Mouse (Mus musculus): ENCODE results near the gene Fbxl18. TPM values are rescaled to one million over a fixed set of nuclear protein-coding genes. Genes with fewer than 3 reads are reported as not detected.
A peak's percentile ranks its signal among the peaks of the same experiment; 100 is the strongest.

Fbxl18 gene
- total RNA-seq, 4 experiments from 2014 or later: 3.7 to 5.2 (median 4.7) TPM

DNA sequence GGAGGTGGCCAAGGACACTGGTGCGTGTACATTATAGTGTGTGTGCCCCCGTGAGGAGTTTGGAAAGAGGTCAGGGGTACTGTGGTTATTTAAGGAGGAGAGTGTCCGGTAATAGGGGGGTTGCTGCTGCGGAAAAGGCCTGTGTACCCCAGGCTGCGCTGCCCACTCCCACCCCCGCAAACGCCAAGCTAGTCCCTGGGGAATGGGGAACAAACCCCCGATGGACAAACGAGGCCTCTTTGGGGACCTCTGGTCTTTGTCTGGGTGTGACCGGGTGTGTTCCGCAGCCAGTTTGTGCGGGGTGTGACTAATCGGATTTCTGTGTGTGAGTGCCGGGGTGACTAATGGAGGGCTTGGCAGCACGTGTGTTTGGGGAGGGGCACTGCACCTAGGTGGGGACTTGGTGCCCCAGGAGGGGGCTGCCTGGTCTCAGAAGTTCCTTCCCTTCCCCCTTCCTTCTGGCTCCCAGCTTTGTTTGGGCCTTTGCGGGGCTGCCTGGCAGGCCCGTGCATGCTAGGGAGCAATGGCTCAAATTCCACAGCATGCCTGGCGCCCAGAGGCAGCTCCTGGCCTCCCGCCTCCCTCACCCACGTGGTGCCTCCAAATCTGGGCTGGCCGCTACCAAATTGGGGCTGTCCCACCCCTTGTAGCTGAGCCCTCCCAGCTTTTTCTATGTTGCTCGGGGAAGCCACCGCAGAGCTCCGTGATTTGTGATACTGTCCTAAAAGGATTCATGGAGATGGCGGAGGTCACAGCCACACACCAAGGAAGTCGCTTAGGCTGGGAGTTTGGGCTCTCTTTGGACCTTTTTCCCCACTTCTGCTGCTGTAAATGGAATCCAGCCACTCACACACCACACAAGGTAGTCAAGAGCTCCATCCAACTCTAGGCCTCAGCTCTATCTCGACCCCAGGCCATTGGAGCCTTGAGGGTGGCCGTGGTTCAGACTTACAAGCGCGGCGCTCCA is 71.8 kb downstream of the Fbxl18 start:
- peak; percentile 86 for DNase-seq (ENCODE audit: low spot score)

DNA sequence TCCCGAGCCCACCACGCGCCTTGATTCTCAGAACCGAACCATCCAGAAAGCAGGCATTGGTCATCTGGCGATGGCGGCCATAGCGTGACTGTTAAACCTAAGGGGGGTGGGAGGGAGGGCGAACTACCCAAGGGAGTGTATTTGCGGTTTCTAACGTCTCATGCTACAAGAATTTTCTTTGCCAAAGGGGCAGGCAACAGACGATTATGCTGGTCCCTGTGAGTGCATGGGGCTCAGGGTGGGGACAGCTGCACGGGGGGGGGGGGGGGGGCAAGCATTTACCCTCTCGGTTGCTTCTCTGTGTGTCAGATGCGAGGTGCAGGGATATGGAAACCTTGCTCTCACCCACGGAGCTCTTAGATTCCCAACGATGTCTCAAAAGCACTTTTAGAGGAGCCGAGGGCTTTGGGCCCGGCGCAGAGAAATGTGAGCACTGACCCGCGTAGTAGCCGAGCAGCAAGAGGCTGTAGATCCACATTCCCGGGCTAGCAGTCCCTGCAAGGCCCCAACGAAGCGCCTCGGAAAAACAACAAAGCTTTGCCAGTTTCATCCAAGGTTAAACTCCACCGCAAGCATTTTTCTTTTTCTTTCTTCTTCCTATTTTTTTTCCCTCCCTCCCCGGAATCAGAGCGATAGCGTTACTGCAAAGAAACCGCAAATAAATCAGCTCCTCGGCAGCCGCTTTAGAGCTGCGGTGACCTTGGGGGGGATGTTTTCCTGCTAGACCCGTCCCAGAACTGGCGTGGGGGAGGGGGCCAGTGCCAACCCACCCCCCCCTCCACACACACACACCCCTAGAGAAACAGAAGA is 72.7 kb downstream of the Fbxl18 start:
- DNase-seq (ENCODE audit: low spot score): peak; percentile 53

DNA sequence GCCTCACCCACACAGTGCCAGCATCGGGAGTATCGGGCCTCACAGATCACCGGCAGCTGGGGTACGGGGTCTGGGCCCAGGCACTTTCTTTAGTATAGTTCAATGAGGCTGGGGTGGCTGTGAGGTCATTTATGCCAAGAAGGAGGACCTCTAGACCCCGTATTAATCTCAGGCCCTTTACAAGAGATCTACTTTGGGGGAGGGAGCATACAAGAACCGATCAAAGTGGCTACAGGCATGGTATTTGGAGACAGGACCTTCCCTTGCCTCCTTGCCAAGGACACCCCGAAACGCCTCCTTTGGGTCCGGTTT is 73.3 kb downstream of the Fbxl18 start:
- no peak for DNase-seq (ENCODE audit: low spot score)

DNA sequence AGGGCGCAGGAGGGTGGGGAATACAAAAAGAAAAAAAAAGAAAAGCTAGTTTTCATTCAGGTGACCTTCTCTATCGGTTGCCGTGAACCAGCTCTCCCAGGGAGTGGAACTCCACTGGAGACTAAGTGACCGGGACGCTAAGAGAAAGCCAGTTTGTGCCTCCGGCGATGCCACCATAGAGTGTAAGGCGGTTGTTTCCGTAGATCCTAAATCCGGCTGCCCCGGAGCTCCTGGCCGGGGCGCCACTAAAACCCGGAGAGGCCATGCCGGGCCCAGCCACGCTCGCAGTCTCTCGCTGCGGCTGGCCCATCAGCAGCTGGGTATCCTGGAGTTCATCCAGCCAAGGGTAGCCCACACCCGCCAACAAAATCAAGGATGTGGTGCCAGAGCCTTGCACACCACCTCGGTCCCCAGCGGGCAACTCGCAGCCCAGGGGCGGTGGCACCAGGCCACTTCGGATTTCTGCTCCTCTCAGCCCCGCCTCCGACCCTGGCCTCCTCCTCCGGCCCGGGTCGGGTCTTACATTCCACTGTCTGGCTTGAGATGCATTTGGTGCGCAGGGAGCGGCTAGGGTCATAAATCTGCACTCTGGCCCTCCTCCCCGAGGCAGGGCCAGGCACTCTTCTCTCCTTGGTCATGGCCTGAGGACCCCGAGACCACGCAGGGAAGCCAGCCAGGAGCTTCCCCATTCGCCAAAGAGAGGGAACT is 73.8 kb downstream of the Fbxl18 start:
- peak; percentile 89 for DNase-seq (ENCODE audit: low spot score)

DNA sequence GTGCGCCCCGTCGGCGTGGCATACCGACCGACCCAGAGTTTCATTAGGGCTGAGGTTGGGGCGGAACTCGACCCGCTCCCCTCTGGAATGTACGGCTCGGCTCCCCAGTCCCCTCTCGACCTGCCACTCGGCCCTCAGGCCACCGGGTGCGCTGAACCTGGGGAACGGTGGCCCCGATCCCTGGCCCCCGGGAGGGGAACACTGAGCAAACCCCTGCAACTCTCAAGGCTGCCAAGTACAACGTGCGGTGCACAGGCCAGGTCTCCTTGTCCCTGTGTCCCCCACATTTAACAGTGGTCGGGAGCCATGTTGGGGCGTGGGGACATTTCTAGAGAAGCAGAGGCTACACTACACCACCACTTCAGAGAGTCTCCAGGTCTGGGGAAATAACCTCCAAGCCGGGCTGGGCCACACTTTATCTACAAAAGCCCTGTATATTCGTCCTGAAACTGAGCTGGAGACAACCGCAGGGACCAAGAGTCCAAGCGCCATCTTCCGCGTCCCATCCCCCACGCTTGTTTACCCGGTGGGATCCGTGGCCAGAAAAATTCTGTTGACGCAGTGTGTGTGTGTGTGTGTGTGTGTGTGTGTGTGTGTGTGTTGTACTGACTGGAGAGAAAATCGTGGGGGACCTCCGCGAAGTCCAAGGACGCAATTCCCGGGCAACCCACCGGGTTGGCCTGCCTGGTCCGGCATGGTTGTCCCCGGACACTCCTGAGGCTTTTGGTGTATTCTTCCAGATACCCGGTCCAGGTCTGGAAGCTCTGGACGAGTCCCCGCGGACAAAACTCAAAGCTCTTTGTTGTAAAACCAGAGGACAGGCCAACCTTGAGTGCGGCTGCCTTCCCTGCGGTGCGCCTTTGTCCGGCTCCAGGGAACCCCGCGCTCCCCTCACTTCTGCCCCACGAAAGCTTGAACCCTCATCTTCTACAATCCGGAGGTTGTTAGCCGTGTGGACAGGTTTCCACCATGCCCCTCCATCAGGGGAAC is 74.7 kb downstream of the Fbxl18 start:
- peak; percentile 72 for DNase-seq (ENCODE audit: low spot score)

DNA sequence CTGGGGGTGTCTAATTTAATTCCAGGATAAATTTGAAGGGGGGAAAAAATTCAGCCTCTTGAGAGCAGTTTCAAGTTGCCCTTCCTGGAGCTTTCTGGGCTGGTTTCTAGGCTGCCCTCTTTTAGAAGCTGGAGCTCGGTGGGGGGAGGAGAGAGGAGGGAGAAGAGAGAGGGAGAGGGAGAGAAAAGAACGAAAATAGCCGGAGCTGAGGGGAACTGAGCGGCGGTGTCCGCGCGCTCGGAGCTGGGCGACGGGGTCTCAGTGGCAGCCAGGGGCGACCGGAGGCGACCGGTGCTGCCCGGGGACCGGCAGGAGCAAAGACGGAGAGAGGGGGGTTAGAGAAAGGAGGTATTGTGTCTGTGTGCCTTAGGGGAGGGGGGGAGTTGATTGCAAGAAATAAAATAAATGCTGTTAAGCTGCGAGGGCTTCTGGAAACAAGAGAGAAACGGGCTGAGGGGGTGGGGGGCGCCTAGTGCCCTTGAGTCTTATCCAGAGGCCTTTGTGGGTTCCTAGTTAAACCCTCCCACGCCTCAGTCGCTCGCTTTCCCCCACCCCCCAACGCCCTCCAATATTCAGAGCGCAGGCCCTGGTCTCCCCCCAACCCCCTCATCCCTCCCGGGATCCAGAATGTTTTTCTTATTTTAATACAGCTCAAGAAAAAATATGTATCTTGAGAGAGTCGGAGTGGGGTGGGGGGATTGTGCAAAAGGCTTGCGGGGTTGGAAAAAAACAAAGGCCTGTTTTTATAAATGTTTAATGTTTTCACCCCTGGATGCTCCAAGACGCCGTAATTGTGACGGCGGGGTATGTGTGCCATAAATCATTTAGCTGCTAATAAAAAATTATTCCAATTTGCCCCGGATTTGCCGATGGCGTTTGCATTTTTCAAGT is 75.6 kb downstream of the Fbxl18 start:
- peak; percentile 68 for DNase-seq (ENCODE audit: low spot score)

DNA sequence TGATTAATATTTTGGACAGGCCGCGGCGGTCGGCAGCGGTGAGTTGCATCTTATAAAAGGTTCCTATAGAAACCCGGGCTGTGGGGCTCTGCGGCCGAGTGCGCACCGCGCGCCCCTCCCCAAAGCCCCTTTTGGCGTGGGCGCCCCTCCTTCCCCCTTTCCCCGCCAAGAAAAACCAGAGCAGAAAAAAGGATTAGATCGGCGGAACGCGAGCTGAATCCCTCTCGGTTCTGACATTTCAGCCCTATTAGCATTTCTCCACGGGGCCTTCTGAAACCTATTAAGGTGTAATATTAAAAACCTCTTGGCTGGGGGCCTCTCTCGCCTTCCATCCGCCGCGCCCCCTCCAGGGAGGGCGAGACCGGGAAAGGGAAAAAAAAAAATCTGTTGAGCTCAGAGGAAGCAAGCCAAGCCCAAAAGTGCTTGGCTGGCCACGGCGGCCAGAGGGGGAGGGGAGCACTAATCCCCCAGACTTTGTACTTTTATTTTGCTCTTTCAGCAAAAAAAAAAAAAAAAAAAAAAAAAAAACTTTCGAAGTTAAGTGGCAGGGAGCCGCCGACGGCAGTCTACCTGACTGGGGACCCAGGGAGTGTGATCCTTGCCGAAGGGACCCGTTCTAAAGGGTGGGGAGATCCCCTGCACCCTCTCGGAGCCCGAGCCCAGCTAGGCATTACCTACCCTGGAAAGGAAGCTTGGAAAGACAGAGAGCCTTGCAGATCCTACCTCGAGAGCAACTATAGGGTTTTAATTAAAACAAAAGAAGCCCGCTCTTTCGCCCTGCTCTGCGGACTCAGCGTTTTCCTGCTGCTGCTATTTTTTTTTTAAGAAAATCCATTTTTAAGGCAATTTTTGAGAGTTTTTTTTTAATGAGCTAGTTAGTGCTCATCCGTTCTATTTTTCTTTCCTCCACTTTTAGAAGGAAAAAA is 76.5 kb downstream of the Fbxl18 start:
- DNase-seq (ENCODE audit: low spot score): peak; percentile 81

DNA sequence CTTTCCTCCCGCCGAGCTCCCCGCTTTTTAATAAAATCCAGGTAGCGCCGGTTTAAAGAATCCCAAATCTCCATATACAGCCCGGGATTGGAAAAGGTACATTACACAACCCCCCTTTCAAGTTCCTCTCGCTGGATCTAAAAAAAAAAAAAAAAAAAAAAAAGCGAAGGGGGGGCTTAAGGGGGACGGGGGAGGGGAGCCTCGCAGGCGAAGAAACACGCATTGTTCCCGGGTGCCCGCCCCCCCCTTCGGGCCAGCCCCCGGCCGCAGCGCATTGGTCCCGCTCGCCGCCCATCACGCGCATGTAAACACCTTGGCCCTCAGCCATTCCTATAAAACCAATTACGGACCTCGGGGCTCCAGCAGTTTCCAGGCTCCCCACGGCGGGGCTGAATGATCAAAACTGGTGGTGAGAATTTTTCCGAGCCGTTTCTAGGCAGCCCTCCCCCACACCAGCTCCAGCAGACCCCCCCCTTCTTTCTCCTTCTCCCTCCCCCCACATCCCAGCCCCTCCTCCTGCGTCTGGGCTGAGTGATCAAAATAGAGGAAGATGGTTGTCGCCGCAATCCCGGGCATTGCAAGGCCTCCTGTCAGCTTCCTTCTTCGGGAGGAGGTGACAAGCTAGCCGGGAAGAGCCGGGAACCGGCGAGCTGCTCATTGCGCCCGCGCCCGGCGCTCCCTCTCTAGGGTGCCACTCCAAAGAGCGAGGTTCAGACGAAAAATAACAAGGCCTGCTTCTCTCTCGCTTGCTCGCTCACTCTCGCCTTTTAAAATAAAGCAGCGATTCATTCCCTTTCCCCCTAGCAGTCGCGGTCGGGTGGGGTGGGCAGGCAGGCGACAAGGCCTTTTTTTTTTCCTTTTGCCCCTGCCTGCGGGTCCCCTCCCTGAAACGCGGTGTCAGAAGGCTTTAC is 77.4 kb downstream of the Fbxl18 start, which contains the start of gene Tnrc18:
Gene Tnrc18, minus strand, starts transcription at position 139 of the 911 bp plus-strand sequence.
- peak; percentile 100 for DNase-seq (ENCODE audit: low spot score)

Other genes starting within 250 kb of the Fbxl18 start
- gene Slc29a4, start 202.9 kb downstream of the Fbxl18 start, total RNA-seq (2022): under 1 TPM; 0.22 to 0.40 (median 0.27) TPM
- gene Tnrc18, start 77.8 kb downstream of the Fbxl18 start, total RNA-seq (2022): 10 to 100 TPM; 48.6 to 59.7 (median 55.0) TPM
- gene Actb, start 11.3 kb upstream of the Fbxl18 start, total RNA-seq (2022): 100 to 1,000 TPM; 461 to 845 (median 654) TPM
- gene Fscn1, start 64.9 kb upstream of the Fbxl18 start, total RNA-seq (2022): 10 to 100 TPM in 3 of 4 experiments, 1 to 10 TPM in 1; 9.9 to 28.6 (median 23.6) TPM
- 10 to 100 TPM; 22.2 to 24.3 (median 24.0) TPM for gene Rnf216, start 217.6 kb upstream of the Fbxl18 start, total RNA-seq (2022)